Mouse (Mus musculus) MN1 (cell line): Measurements from ENCODE around the gene Iscu.

ENCODE experiments used
- DNase-seq: peaks from one replicate; pipeline ENCODE4 v3.0.0-alpha.2; 2016; ENCODE audit warnings: low spot score

Iscu gene

GRCm38 (mm10) chr5:113789075-113789788, 16.7 kb downstream of the Iscu start:
- no peak for DNase-seq

- DNase-seq = no peak
Measured at GRCm38 (mm10) chr5:113790453-113791196, 18.1 kb downstream of the Iscu start.

- DNase-seq = no peak
Measured at GRCm38 (mm10) chr5:113791197-113792095, 18.9 kb downstream of the Iscu start.

GRCm38 (mm10) chr5:113796401-113797148, 24.0 kb downstream of the Iscu start:
- no peak for DNase-seq

GRCm38 (mm10) chr5:113797149-113797882, 24.8 kb downstream of the Iscu start:
- DNase-seq = no peak

- no peak for DNase-seq
Measured at GRCm38 (mm10) chr5:113798525-113798924, 26.0 kb downstream of the Iscu start.

GRCm38 (mm10) chr5:113799691-113800090, 27.1 kb downstream of the Iscu start:
- DNase-seq = peak; percentile 17

- peak; percentile 90 for DNase-seq
Measured at GRCm38 (mm10) chr5:113800280-113800679, 27.7 kb downstream of the Iscu start, which contains the start of gene Tmem119. TSS of gene Tmem119 (minus strand) at chr5:113800516.

- DNase-seq = peak; percentile 58
Measured at GRCm38 (mm10) chr5:113804395-113804966, 31.9 kb downstream of the Iscu start.

- DNase-seq = no peak
Measured at GRCm38 (mm10) chr5:113805301-113805700, 32.8 kb downstream of the Iscu start.

GRCm38 (mm10) chr5:113806414-113806813, 33.9 kb downstream of the Iscu start:
- DNase-seq = no peak

- DNase-seq = no peak
Measured at GRCm38 (mm10) chr5:113807712-113808111, 35.2 kb downstream of the Iscu start.

GRCm38 (mm10) chr5:113808177-113808576, 35.6 kb downstream of the Iscu start:
- DNase-seq = no peak

- no peak for DNase-seq
Measured at GRCm38 (mm10) chr5:113810111-113810510, 37.6 kb downstream of the Iscu start.

- DNase-seq = peak; percentile 59
Measured at GRCm38 (mm10) chr5:113811824-113812420, 39.4 kb downstream of the Iscu start.

- no peak for DNase-seq
Measured at GRCm38 (mm10) chr5:113812638-113813037, 40.1 kb downstream of the Iscu start.

- DNase-seq = no peak
Measured at GRCm38 (mm10) chr5:113813608-113814007, 41.1 kb downstream of the Iscu start.

GRCm38 (mm10) chr5:113814111-113815040, 41.8 kb downstream of the Iscu start:
- no peak for DNase-seq

GRCm38 (mm10) chr5:113815041-113815389, 42.5 kb downstream of the Iscu start:
- no peak for DNase-seq
